Mouse (Mus musculus) testis, adult 2 months (tissue): ENCODE results near the gene Tbc1d17.

Experiments
- CTCF ChIP-seq: fragments of 200-500 bp; IDR thresholded peaks from 2 replicates; pipeline ENCODE4 v1.5.1; 2012; ENCODE audit warnings: low read depth, mild to moderate bottlenecking, inconsistent platforms, low read length, moderate library complexity; ENCODE audit not compliant: control insufficient read depth, insufficient read depth, insufficient replicate concordance
- POLR2A ChIP-seq: fragments of 200-500 bp; IDR thresholded peaks from 2 replicates; pipeline ENCODE4 v1.6.1; 2012; ENCODE audit warnings: low read depth, mild to moderate bottlenecking, inconsistent platforms, low read length, moderate library complexity; ENCODE audit not compliant: control insufficient read depth

DNA sequence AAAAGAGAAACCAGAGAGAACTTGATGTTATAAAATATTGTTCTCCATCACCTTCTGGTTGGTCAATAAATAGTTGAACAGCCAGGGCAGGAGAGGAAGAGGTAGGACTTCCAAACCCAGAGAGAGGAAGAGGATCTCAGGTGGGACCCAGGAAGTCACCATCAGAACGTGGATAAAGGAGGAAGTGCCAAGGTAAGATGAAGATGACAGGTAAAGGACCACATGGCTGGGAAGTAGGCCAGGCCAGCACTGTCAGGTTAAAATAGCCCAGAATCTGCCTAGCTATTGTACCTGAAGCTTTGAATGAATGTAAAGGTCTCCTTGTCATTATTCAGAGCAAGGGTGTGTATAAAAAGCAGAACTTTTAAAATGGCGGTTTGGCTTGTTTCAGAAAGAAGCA is 40.0 kb downstream of the Tbc1d17 start:
- TF ChIP-seq POLR2A (no peak), CTCF (no peak)
